Mouse (Mus musculus): Measurements from ENCODE around the gene U2af1l4.

The U2af1l4 gene

GRCm38 (mm10) chr7:30610043-30610442 is 46.9 kb downstream of the U2af1l4 start:
- no peak for DNase-seq (ENCODE audit: low spot score in 2 of 2)

DNA sequence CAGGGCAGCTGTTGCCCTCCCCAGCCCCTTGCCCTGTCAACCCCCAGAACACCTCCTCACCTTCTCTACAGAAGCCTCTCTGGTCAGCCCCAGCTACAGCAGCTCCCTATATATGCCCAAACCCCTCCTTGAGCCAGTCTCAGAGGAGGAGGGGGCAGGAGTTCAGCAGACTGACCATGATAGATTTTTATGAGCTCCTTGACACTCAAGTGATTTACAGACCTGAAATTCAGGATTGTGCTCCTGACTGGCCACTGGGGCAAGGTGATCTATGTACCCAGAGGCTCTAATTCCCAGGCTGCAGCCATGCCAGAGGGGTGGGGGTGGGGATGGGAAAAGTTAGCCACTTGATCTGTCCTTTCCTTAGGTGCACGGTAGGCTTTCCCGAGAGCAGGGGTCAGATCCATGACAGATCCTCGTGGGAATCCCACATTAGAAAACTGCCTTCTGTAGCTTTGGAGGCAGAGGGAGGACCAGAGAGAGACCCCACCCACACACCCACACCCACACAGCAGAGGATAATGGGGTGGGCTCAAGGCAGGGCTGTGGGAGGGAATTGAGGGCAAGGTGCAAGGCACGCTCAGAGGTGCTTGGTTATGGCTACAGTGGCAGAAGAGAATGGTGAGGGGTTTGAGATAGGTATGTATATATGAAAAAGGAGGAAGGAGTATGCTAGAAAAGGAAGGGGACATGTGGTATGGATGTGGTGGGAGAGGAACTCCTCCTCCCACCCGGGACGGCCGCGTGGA is 49.7 kb downstream of the U2af1l4 start, which contains the start of gene Upk1a:
TSS of gene Upk1a (minus strand) at position 194 of the 749 bp plus-strand sequence.
- DNase-seq (ENCODE audit: low spot score in 2 of 2) = no peak

- peak; percentile 36 to 70 for DNase-seq (ENCODE audit: low spot score in 2 of 2)
Observed at GRCm38 (mm10) chr7:30613529-30614112, 50.5 kb downstream of the U2af1l4 start.

- no peak for DNase-seq (ENCODE audit: low spot score in 2 of 2)
Observed at GRCm38 (mm10) chr7:30614454-30614853, 51.4 kb downstream of the U2af1l4 start.

Data from thymus, postnatal 10 days (tissue).